Comparison of ENCODE assay signal across 1 mouse cellular context in the genomic region with DNA sequence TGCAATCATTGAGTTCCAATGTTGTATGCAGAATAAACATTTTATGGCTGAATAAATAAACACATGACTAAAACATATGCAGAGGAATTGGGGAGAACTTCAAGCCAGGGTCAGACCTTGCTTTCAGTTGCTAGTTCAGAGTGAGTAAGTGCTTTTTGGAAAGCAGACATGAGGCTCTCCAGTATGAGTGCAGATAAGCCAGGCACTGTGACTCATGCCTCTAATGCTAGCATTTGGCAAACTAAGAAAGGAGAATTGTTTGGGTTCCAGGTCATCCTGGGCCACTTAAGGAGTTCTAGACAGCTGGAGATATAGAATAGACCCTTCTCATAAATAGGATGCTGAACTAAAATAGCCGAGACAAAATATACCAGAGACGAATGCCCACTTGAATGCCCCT.
TF ChIP-seq lines count a peak whose summit lies in the region.

No protein-coding gene starts in this region.

TF ChIP-seq in MEL, 35 proteins besides CTCF, POLR2A, EP300 and RAD21:
- TF ChIP-seq E2F4 (IDR thresholded peaks at IDR 0.05; ENCODE audit: borderline replicate concordance, low read depth, low read length) = no peak
- no peak for TF ChIP-seq CHD2 (IDR thresholded peaks at IDR 0.05; ENCODE audit: low read length)
- no peak for TF ChIP-seq ZMIZ1 (IDR thresholded peaks at IDR 0.05; ENCODE audit: low read depth, low read length)
- no peak for TF ChIP-seq KAT2A (conservative IDR thresholded peaks at IDR 0.05; ENCODE audit: low read depth, low read length)
- peak; percentile 50; the same call in 1 of the 2 replicates for TF ChIP-seq MYC (IDR thresholded peaks at IDR 0.05; ENCODE audit: low read depth, low read length)
- TF ChIP-seq MAZ (IDR thresholded peaks at IDR 0.05; ENCODE audit: low read depth, low read length) = no peak
- peak; percentile 66; the same call in 1 of the 2 replicates for TF ChIP-seq JUND (IDR thresholded peaks at IDR 0.05; ENCODE audit: low read depth, low read length)
- no peak for TF ChIP-seq UBTF (IDR thresholded peaks at IDR 0.05; ENCODE audit: borderline replicate concordance, insufficient read depth, low read depth, low read length)
- TF ChIP-seq MAX (IDR thresholded peaks at IDR 0.05; ENCODE audit: low read length) = peak; percentile 34; the same call in 1 of the 2 replicates
- TF ChIP-seq ETS1 (IDR thresholded peaks at IDR 0.05; ENCODE audit: low read depth, low read length) = peak; percentile 45
- TF ChIP-seq GATA1 (IDR thresholded peaks at IDR 0.05; ENCODE audit: low read depth, low read length) = peak; percentile 39; the same call in 1 of the 2 replicates
- TF ChIP-seq BHLHE40 (IDR thresholded peaks at IDR 0.05; ENCODE audit: borderline replicate concordance, low read depth, low read length) = no peak
- TF ChIP-seq SIN3A (IDR thresholded peaks at IDR 0.05; ENCODE audit: low read length) = peak; percentile 35; the same call in 1 of the 2 replicates
- no peak for TF ChIP-seq ZC3H11A (IDR thresholded peaks at IDR 0.05; ENCODE audit: low read depth, low read length)
